Mouse (Mus musculus): ENCODE measurements around the gene Car10. TPM values are rescaled to one million over a fixed set of nuclear protein-coding genes. Genes with fewer than 3 reads are reported as not detected.

The Car10 gene
- not detected in 2 replicates for polyA plus RNA-seq (2012; rRNA removed)

GRCm38 (mm10) chr11:93097941-93098828 lies at the start of gene Car10:
TSS of gene Car10 (plus strand) at chr11:93098028.

